37 mouse cellular contexts compared by ENCODE assay signal in genomic region chr2:158456451-158456850, GRCm38 (mm10). TPM values are rescaled to one million over a fixed set of nuclear protein-coding genes. Genes with fewer than 3 reads are reported as not detected.
"Had no signal": no experiment of that assay in that cellular context is flagged by ENCODE, and none has a peak within 500 bp of the region (broad histone marks: within the 10 kb centered on the region; RNA-seq: fewer than 3 reads in every experiment).

No protein-coding gene starts in this region.

- DNase-seq: cerebellum, adult 2 months; cerebellum, adult 8-10 months; cerebellum, adult 9-10 months; cerebellum, adult 9-11 months; cerebellum, postnatal 10 days; cerebellum, postnatal 14 days; cerebellum, postnatal 25 days; cerebellum, postnatal 36 days; embryo, embryonic 11 days; forebrain, postnatal 0 days; gastrocnemius, adult 2 months; gastrocnemius, postnatal 10 days; gastrocnemius, postnatal 14 days; gastrocnemius, postnatal 25 days; gastrocnemius, postnatal 36 days; heart, adult 18-20 months; heart, adult 2 months had no signal

- H3K4me3 ChIP-seq: embryonic facial prominence, embryonic 10.5 days; embryonic facial prominence, embryonic 12.5 days; embryonic facial prominence, embryonic 13.5 days; embryonic facial prominence, embryonic 15.5 days; erythroblast, embryonic 14.5 days; forebrain, embryonic 10.5 days; forebrain, embryonic 12.5 days; forebrain, embryonic 13.5 days; forebrain, embryonic 15.5 days; gastrocnemius, adult 2 months; heart, adult 2 months had no signal

- H3K4me1 ChIP-seq: embryonic facial prominence, embryonic 10.5 days; embryonic facial prominence, embryonic 12.5 days; embryonic facial prominence, embryonic 13.5 days; embryonic facial prominence, embryonic 15.5 days; forebrain, embryonic 10.5 days; forebrain, embryonic 12.5 days; forebrain, embryonic 13.5 days; forebrain, embryonic 15.5 days had no signal

- H3K4me2 ChIP-seq: embryonic facial prominence, embryonic 12.5 days; embryonic facial prominence, embryonic 13.5 days; embryonic facial prominence, embryonic 15.5 days; forebrain, embryonic 12.5 days; forebrain, embryonic 13.5 days; forebrain, embryonic 15.5 days had no signal

- ATAC-seq: forebrain, embryonic 13.5 days; forebrain, embryonic 14.5 days; forebrain, embryonic 15.5 days; forebrain, embryonic 16.5 days; forebrain, postnatal 0 days had no signal

- H3K9me3 ChIP-seq: embryonic facial prominence, embryonic 10.5 days; embryonic facial prominence, embryonic 12.5 days; embryonic facial prominence, embryonic 13.5 days; embryonic facial prominence, embryonic 15.5 days; forebrain, embryonic 10.5 days; forebrain, embryonic 12.5 days; forebrain, embryonic 13.5 days; forebrain, embryonic 15.5 days had no signal

- H3K9ac ChIP-seq: embryonic facial prominence, embryonic 12.5 days; embryonic facial prominence, embryonic 13.5 days; embryonic facial prominence, embryonic 15.5 days; forebrain, embryonic 12.5 days; forebrain, embryonic 13.5 days; forebrain, embryonic 15.5 days; forebrain, postnatal 0 days had no signal

- H3K27me3 ChIP-seq: embryonic facial prominence, embryonic 12.5 days; embryonic facial prominence, embryonic 13.5 days; embryonic facial prominence, embryonic 15.5 days; forebrain, embryonic 12.5 days; forebrain, embryonic 13.5 days; forebrain, embryonic 15.5 days had no signal

- H3K27ac ChIP-seq: embryonic facial prominence, embryonic 10.5 days; embryonic facial prominence, embryonic 12.5 days; embryonic facial prominence, embryonic 13.5 days; embryonic facial prominence, embryonic 15.5 days; forebrain, embryonic 10.5 days; forebrain, embryonic 12.5 days; forebrain, embryonic 13.5 days; forebrain, embryonic 15.5 days; gastrocnemius, adult 2 months; heart, adult 2 months had no signal

RNA-seq across cellular contexts. Expression of gene Adig, which starts 46.0 kb away (rescaled TPM):
- total RNA-seq: common myeloid progenitor, adult 5-6 weeks; forebrain, postnatal 0 days; granulocyte monocyte progenitor cell, adult 5-6 weeks had no signal
- polyA plus RNA-seq: cortical plate, adult 2 months; embryonic facial prominence, embryonic 10.5 days; embryonic facial prominence, embryonic 11.5 days; embryonic facial prominence, embryonic 12.5 days; embryonic facial prominence, embryonic 13.5 days; erythroblast, embryonic 14.5 days; forebrain, embryonic 10.5 days; forebrain, embryonic 11.5 days; forebrain, embryonic 12.5 days; forebrain, embryonic 13.5 days; forebrain, embryonic 14.5 days; forebrain, embryonic 15.5 days; forebrain, embryonic 16.5 days; forebrain, postnatal 0 days; frontal cortex, adult 2 months had no signal

RNA-seq across cellular contexts. Expression of gene Arhgap40, which starts 56.1 kb away (rescaled TPM):
- total RNA-seq: common myeloid progenitor, adult 5-6 weeks; gastrocnemius, adult 18-20 months; gastrocnemius, adult 8-10 months; gastrocnemius, postnatal 10 days; gastrocnemius, postnatal 14 days; gastrocnemius, postnatal 25 days; gastrocnemius, postnatal 36 days; gastrocnemius, postnatal 4 days; granulocyte monocyte progenitor cell, adult 5-6 weeks; heart, adult 18-20 months; heart, adult 2 months had no signal
- polyA plus RNA-seq: erythroblast, embryonic 14.5 days had no signal
